Mouse (Mus musculus) G1E (cell line): ENCODE measurements around the gene Aff3.

Source experiments
- CTCF ChIP-seq: IDR thresholded peaks from 2 replicates; pipeline ENCODE4 v1.5.1; 2012; ENCODE audit warnings: low read depth, low read length, inconsistent platforms, mixed read lengths
- GATA1 ChIP-seq: IDR thresholded peaks from 2 replicates; pipeline ENCODE4 v1.6.1; 2012; ENCODE audit warnings: borderline replicate concordance, low read length, inconsistent platforms, mixed read lengths

DNA sequence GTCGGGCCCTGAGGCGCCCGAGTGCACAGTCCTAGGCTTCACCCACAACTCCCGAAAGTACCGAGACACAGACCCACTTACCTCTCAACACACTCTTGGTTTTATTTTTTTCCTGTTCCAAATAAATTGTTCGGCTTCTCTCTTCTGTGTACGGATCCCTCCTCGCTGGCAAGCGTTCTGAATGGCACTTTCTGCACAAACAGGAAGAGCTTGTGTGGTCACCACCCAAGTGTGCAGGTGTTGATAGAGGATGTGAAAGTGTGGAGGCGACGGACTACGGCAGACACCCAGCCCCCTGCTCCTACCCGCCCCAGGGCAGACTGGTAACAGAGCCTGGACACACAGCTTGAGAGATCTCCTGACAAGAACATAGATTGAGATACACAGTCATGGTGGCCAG is at the start of gene Aff3:
- TF ChIP-seq GATA1 (no peak), CTCF (no peak)
